8 mouse cellular contexts compared by ENCODE assay signal in the genomic region with DNA sequence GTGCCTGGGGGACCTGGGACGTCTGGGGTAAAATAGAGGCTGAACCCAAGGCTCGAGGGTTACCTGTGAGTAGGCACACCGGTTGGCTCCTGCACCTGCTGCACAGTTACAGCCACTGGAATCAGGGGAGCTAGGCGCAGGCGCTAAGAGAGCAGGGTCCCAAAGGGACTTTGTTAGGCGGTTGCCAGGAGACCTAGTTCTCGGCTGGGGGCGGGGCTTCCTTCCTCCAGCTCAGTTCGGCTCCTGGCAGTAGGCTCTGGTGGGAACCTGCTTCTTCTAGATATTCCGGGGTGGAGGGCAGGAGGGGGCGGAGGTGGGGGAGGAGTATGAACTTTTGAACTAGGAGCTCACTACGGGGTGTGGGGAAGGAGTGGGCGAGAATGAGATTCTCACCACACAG. TPM values are rescaled to one million over a fixed set of nuclear protein-coding genes. Genes with fewer than 3 reads are reported as not detected.
DNase-seq lines count a peak whose midpoint lies in the region; ATAC-seq lines count a peak whose summit lies in the region.

No protein-coding gene starts in this region.

- H3K9me3 ChIP-seq in embryonic facial prominence, embryonic 12.5 days: no peaks in the 10 kb centered on the region

- H3K4me2 ChIP-seq in embryonic facial prominence, embryonic 12.5 days (replicated peaks): no peak overlapping the region

- H3K4me3 ChIP-seq in embryonic facial prominence, embryonic 12.5 days: no peak overlapping the region

- H3K27me3 ChIP-seq in embryonic facial prominence, embryonic 12.5 days: no peaks in the 10 kb centered on the region; the same call in 1 of the 2 replicates

- H3K9ac ChIP-seq in embryonic facial prominence, embryonic 12.5 days: no peak overlapping the region

- 5% methylated on average over 13 of the region's 13 CpGs for WGBS in embryonic facial prominence, embryonic 12.5 days

- H3K4me1 ChIP-seq in embryonic facial prominence, embryonic 12.5 days: peaks cover 7% of the 10 kb centered on the region; the same call in 1 of the 2 replicates

- intact Hi-C loops in left cerebral cortex, postnatal 14 days (cut with DNase I): no loop called here

- peak; percentile 32 to 43 for DNase-seq in layer of hippocampus, postnatal 10 days (ENCODE audit: low spot score in 2 of 2)
- DNase-seq in layer of hippocampus, adult 8-10 months (ENCODE audit: low spot score in 2 of 2): no peak
- peak; percentile 70 to 83 for DNase-seq in left cerebral cortex, postnatal 14 days (ENCODE audit: low spot score in 2 of 2)
- peak; percentile 66 for DNase-seq in naive thymus-derived CD4-positive, alpha-beta T cell, adult 2 months (ENCODE audit: low read depth)
- peak; percentile 7 to 44 for DNase-seq in thymus, postnatal 10 days (ENCODE audit: low spot score in 2 of 2)
- DNase-seq in cerebellum, adult 9-10 months: no peak

- H3K36me3 ChIP-seq in embryonic facial prominence, embryonic 12.5 days: no peaks in the 10 kb centered on the region

- H3K27ac ChIP-seq in embryonic facial prominence, embryonic 12.5 days: no peak overlapping the region

- ATAC-seq in embryonic facial prominence, embryonic 12.5 days (ENCODE audit: insufficient number of reproducible peaks, insufficient read depth, low FRiP score, low TSS enrichment): peak; percentile 60; the same call in 1 of the 2 replicates
- peak; percentile 57 to 70 for ATAC-seq in hematopoietic stem cell, adult 5-6 weeks (replicated peaks in 1 of 2; ENCODE audit: insufficient read depth in 1 of 2, low FRiP score in 2 of 2, low TSS enrichment in 1 of 2, low read depth in 1 of 2, poor library complexity in 2 of 2, severe bottlenecking in 2 of 2)

RNA-seq across cellular contexts. Expression of a gene that starts 8.0 kb away (rescaled TPM):
- 1 to 10 TPM; 3.6 to 7.4 TPM for total RNA-seq in layer of hippocampus, postnatal 10 days (2021)
- 1 to 10 TPM; 4.6 to 9.4 (median 5.8) TPM for total RNA-seq in layer of hippocampus, adult 8-10 months (2022)
- 1.4 TPM in 2 replicates for polyA plus RNA-seq in embryonic facial prominence, embryonic 12.5 days (2016; fragmentation: Nextera tagmentation; extraction: Ambion mirVana)
- 14.8 and 30.7 TPM in 2 replicates for total RNA-seq in hematopoietic stem cell, adult 5-6 weeks (2017)
- 1 to 10 TPM; 4.0 to 4.3 TPM for total RNA-seq in left cerebral cortex, postnatal 14 days (2021)

RNA-seq across cellular contexts. Expression of a gene that starts 50.6 kb away (rescaled TPM):
- 1 to 10 TPM; 9.1 TPM for total RNA-seq in layer of hippocampus, postnatal 10 days (2021)
- 1 to 10 TPM; 6.2 to 9.4 (median 7.9) TPM for total RNA-seq in layer of hippocampus, adult 8-10 months (2022)
- 13.6 and 14.0 TPM in 2 replicates for polyA plus RNA-seq in embryonic facial prominence, embryonic 12.5 days (2016; fragmentation: Nextera tagmentation; extraction: Ambion mirVana)
- 16.6 and 20.9 TPM in 2 replicates for total RNA-seq in hematopoietic stem cell, adult 5-6 weeks (2017)
- total RNA-seq in left cerebral cortex, postnatal 14 days (2021): 1 to 10 TPM; 7.5 to 9.5 TPM

RNA-seq across cellular contexts. Expression of a gene that starts 55.2 kb away (rescaled TPM):
- total RNA-seq in layer of hippocampus, postnatal 10 days (2021): under 1 TPM; 0.40 to 0.57 TPM
- total RNA-seq in layer of hippocampus, adult 8-10 months (2022): 1 to 10 TPM in 2 of 4 experiments, under 1 TPM in 2; 0.37 to 1.5 (median 0.85) TPM
- polyA plus RNA-seq in embryonic facial prominence, embryonic 12.5 days (2016; fragmentation: Nextera tagmentation; extraction: Ambion mirVana): 2.7 and 3.1 TPM in 2 replicates
- total RNA-seq in hematopoietic stem cell, adult 5-6 weeks (2017): 3.6 and 9.3 TPM in 2 replicates
- total RNA-seq in left cerebral cortex, postnatal 14 days (2021): 1 to 10 TPM; 1.3 TPM

Comparison
In these comparisons a context has a peak if more than half of its experiments do, and no peak if none do; other contexts are left out.
1. DNase-seq: peak in layer of hippocampus, postnatal 10 days (2 of 2), left cerebral cortex, postnatal 14 days (2 of 2), naive thymus-derived CD4-positive, alpha-beta T cell, adult 2 months (single experiment) and thymus, postnatal 10 days (2 of 2); none in layer of hippocampus, adult 8-10 months (0 of 2) and cerebellum, adult 9-10 months (single experiment).